16 mouse cellular contexts compared by ENCODE assay signal in genomic region chr1:192651981-192652605, GRCm38 (mm10).
DNase-seq lines count a peak whose midpoint lies in the region; ATAC-seq and TF ChIP-seq lines count a peak whose summit lies in the region.
"Had no signal": no experiment of that assay in that cellular context is flagged by ENCODE, and none has a peak within 500 bp of the region (broad histone marks: within the 10 kb centered on the region; RNA-seq: fewer than 3 reads in every experiment).

No protein-coding gene starts in this region.

- 0 out of 2 replicates have a peak, but pooled peaks cover 1% of the 10 kb centered on the region for H3K4me1 ChIP-seq in cortical plate, adult 2 months (ENCODE audit: control insufficient read depth, insufficient read depth, low read length)
- peaks cover 26% of the 10 kb centered on the region for H3K4me1 ChIP-seq in heart, embryonic 13.5 days
- H3K4me1 ChIP-seq: stomach, embryonic 15.5 days had no signal

- H3K4me2 ChIP-seq in heart, embryonic 13.5 days: no peak overlapping the region
- H3K4me2 ChIP-seq: hindbrain, embryonic 15.5 days; neural tube, embryonic 15.5 days; stomach, embryonic 15.5 days had no signal

- no peak for TF ChIP-seq POLR2A in cortical plate, adult 2 months (IDR thresholded peaks at IDR 0.05; ENCODE audit: extremely low read depth, insufficient read depth, low read length)

- no peak for ATAC-seq in heart, embryonic 13.5 days (ENCODE audit: extremely low read depth, insufficient number of reproducible peaks, low FRiP score, low TSS enrichment)
- ATAC-seq: activated CD4-positive, CD25-positive, alpha-beta regulatory T cell, adult 4 months had no signal

- no peaks in the 10 kb centered on the region for H3K36me3 ChIP-seq in heart, embryonic 13.5 days
- H3K36me3 ChIP-seq: hindbrain, embryonic 15.5 days; neural tube, embryonic 15.5 days; stomach, embryonic 15.5 days had no signal

- no peak overlapping the region for H3K27ac ChIP-seq in cortical plate, adult 2 months (ENCODE audit: insufficient read depth, low read length)
- 0 out of 2 replicates have a peak overlapping the region, but pooled peaks have one; percentile 12 for H3K27ac ChIP-seq in heart, embryonic 13.5 days (replicated peaks)
- H3K27ac ChIP-seq: hindbrain, embryonic 15.5 days; neural tube, embryonic 15.5 days; stomach, embryonic 15.5 days had no signal

- DNase-seq in layer of hippocampus, adult 11-12 months (ENCODE audit: low spot score): peak; percentile 17
- no peak for DNase-seq in layer of hippocampus, postnatal 36 days
- peak; percentile 38 for DNase-seq in right cerebral cortex, adult 18-20 months
- DNase-seq in yolk sac, embryonic 10.5 days (ENCODE audit: low spot score): no peak
- no peak for DNase-seq in T-cell, adult 2 months (ENCODE audit: low spot score)
- DNase-seq: cerebellum, adult 8-10 months; embryo, embryonic 11 days; gastrocnemius, postnatal 25 days; lung, adult 18-20 months; thymus, postnatal 14 days had no signal

- peak; percentile 20; the same call in 1 of the 2 replicates for TF ChIP-seq CTCF in cortical plate, adult 2 months (IDR thresholded peaks at IDR 0.05; ENCODE audit: extremely low read depth, insufficient read depth, low read length)

- no peaks in the 10 kb centered on the region for H3K9me3 ChIP-seq in heart, embryonic 13.5 days
- H3K9me3 ChIP-seq: hindbrain, embryonic 15.5 days; neural tube, embryonic 15.5 days; stomach, embryonic 15.5 days had no signal

- H3K4me3 ChIP-seq in cortical plate, adult 2 months (ENCODE audit: insufficient read depth, low read length): no peak overlapping the region
- no peak overlapping the region for H3K4me3 ChIP-seq in heart, embryonic 13.5 days
- H3K4me3 ChIP-seq: hindbrain, embryonic 15.5 days; neural tube, embryonic 15.5 days; stomach, embryonic 15.5 days had no signal

- no peak overlapping the region for H3K9ac ChIP-seq in heart, embryonic 13.5 days
- H3K9ac ChIP-seq: hindbrain, embryonic 15.5 days; neural tube, embryonic 15.5 days; stomach, embryonic 15.5 days had no signal

- 47% methylated on average over 8 of the region's 8 CpGs for WGBS in heart, embryonic 13.5 days

- no peaks in the 10 kb centered on the region for H3K27me3 ChIP-seq in heart, embryonic 13.5 days (replicated peaks)
- H3K27me3 ChIP-seq: hindbrain, embryonic 15.5 days; neural tube, embryonic 15.5 days; stomach, embryonic 15.5 days had no signal

Comparison
In these comparisons a context has a peak if more than half of its experiments do, and no peak if none do; other contexts are left out.
1. DNase-seq: peak in layer of hippocampus, adult 11-12 months (single experiment) and right cerebral cortex, adult 18-20 months (single experiment); none in layer of hippocampus, postnatal 36 days (0 of 2), yolk sac, embryonic 10.5 days (single experiment) and T-cell, adult 2 months (single experiment).